Mouse (Mus musculus): ENCODE data around the gene Chid1.

Gene Chid1

GRCm38 (mm10) chr7:141476226-141476980 is 63.3 kb downstream of the Chid1 start:
- DNase-seq (ENCODE audit: low read depth, low spot score): peak; percentile 87

GRCm38 (mm10) chr7:141475805-141476158 is 63.9 kb downstream of the Chid1 start:
- DNase-seq (ENCODE audit: low read depth, low spot score): no peak

- peak; percentile 83 for DNase-seq (ENCODE audit: low read depth, low spot score)
Measured at GRCm38 (mm10) chr7:141475011-141475804, 64.4 kb downstream of the Chid1 start, which contains the start of the genes Polr2l and Tspan4. Gene Polr2l (minus strand): TSS chr7:141475132. Gene Tspan4 (plus strand): TSS chr7:141475240.

GRCm38 (mm10) chr7:141474160-141474559 is 65.5 kb downstream of the Chid1 start:
- no peak for DNase-seq (ENCODE audit: low read depth, low spot score)

GRCm38 (mm10) chr7:141472763-141473162 is 66.9 kb downstream of the Chid1 start:
- no peak for DNase-seq (ENCODE audit: low read depth, low spot score)

GRCm38 (mm10) chr7:141472226-141472625 is 67.4 kb downstream of the Chid1 start:
- DNase-seq (ENCODE audit: low read depth, low spot score): no peak

GRCm38 (mm10) chr7:141471236-141471635 is 68.4 kb downstream of the Chid1 start:
- DNase-seq (ENCODE audit: low read depth, low spot score): no peak

GRCm38 (mm10) chr7:141470637-141470944 is 69.1 kb downstream of the Chid1 start:
- DNase-seq (ENCODE audit: low read depth, low spot score): no peak

- no peak for DNase-seq (ENCODE audit: low read depth, low spot score)
Measured at GRCm38 (mm10) chr7:141469901-141470636, 69.6 kb downstream of the Chid1 start.

- no peak for DNase-seq (ENCODE audit: low read depth, low spot score)
Measured at GRCm38 (mm10) chr7:141469352-141469751, 70.3 kb downstream of the Chid1 start.

GRCm38 (mm10) chr7:141468522-141469211 is 71.0 kb downstream of the Chid1 start:
- peak; percentile 95 for DNase-seq (ENCODE audit: low read depth, low spot score)

GRCm38 (mm10) chr7:141468164-141468521 is 71.5 kb downstream of the Chid1 start:
- DNase-seq (ENCODE audit: low read depth, low spot score): peak; percentile 76

GRCm38 (mm10) chr7:141467230-141468030 is 72.2 kb downstream of the Chid1 start, which contains the start of gene Cd151:
Gene Cd151 (plus strand): TSS chr7:141467392.
- peak; percentile 79 for DNase-seq (ENCODE audit: low read depth, low spot score)

GRCm38 (mm10) chr7:141466607-141467148 is 73.0 kb downstream of the Chid1 start:
- DNase-seq (ENCODE audit: low read depth, low spot score): no peak

- DNase-seq (ENCODE audit: low read depth, low spot score): peak; percentile 84
Measured at GRCm38 (mm10) chr7:141466045-141466394, 73.6 kb downstream of the Chid1 start.

GRCm38 (mm10) chr7:141465388-141466044 is 74.1 kb downstream of the Chid1 start:
- DNase-seq (ENCODE audit: low read depth, low spot score): peak; percentile 79

- DNase-seq (ENCODE audit: low read depth, low spot score): no peak
Measured at GRCm38 (mm10) chr7:141464603-141465201, 75.0 kb downstream of the Chid1 start.

- no peak for DNase-seq (ENCODE audit: low read depth, low spot score)
Measured at GRCm38 (mm10) chr7:141463824-141464602, 75.6 kb downstream of the Chid1 start.

- peak; percentile 65 for DNase-seq (ENCODE audit: low read depth, low spot score)
Measured at GRCm38 (mm10) chr7:141462333-141462821, 77.3 kb downstream of the Chid1 start.

Data from 3T3-L1 (cell line).